Mouse (Mus musculus) testis, adult 2 months (tissue): ENCODE data around the gene Eif2ak2. TPM values are rescaled to one million over a fixed set of nuclear protein-coding genes. Genes with fewer than 3 reads are reported as not detected.
A peak's percentile ranks its signal among the peaks of the same experiment; 100 is the strongest.

ENCODE experiments used
- H3K27ac ChIP-seq: fragments of 200-500 bp; 2 replicates; pipeline ENCODE4 v1.5.1; 2012; ENCODE audit warnings: low read depth, low read length; ENCODE audit not compliant: control insufficient read depth, insufficient read depth
- H3K27me3 ChIP-seq: fragments of 200-500 bp; 2 replicates; pipeline ENCODE4 v1.6.1; 2012; ENCODE audit warnings: mild to moderate bottlenecking, low read length, moderate library complexity; ENCODE audit not compliant: control insufficient read depth, insufficient read depth
- H3K36me3 ChIP-seq: fragments of 200-500 bp; 2 replicates; pipeline ENCODE4 v1.6.1; 2012; ENCODE audit warnings: mild to moderate bottlenecking, low read length; ENCODE audit not compliant: control insufficient read depth, insufficient read depth
- H3K4me1 ChIP-seq: fragments of 200-500 bp; 2 replicates; pipeline ENCODE4 v1.6.1; 2012; ENCODE audit warnings: low read length; ENCODE audit not compliant: control insufficient read depth, insufficient read depth
- H3K4me3 ChIP-seq: fragments of 200-500 bp; 2 replicates; pipeline ENCODE4 v1.5.1; 2012; ENCODE audit warnings: low read depth, mild to moderate bottlenecking, low read length, moderate library complexity, mixed read lengths; ENCODE audit not compliant: control insufficient read depth
- CTCF ChIP-seq: fragments of 200-500 bp; IDR thresholded peaks from 2 replicates; pipeline ENCODE4 v1.5.1; 2012; ENCODE audit warnings: low read depth, mild to moderate bottlenecking, inconsistent platforms, low read length, moderate library complexity; ENCODE audit not compliant: control insufficient read depth, insufficient read depth, insufficient replicate concordance
- POLR2A ChIP-seq: fragments of 200-500 bp; IDR thresholded peaks from 2 replicates; pipeline ENCODE4 v1.6.1; 2012; ENCODE audit warnings: low read depth, mild to moderate bottlenecking, inconsistent platforms, low read length, moderate library complexity; ENCODE audit not compliant: control insufficient read depth
- polyA plus RNA-seq: library from polyadenylated mRNA; depleted of rRNA; stranded (reverse); fragments of >200 nt; gene quantifications from 2 replicates; pipeline ENCODE4 v1.2.3, GENCODE M21; 2012

Eif2ak2 gene
- polyA plus RNA-seq, 1 experiment, result 4.1 TPM

DNA sequence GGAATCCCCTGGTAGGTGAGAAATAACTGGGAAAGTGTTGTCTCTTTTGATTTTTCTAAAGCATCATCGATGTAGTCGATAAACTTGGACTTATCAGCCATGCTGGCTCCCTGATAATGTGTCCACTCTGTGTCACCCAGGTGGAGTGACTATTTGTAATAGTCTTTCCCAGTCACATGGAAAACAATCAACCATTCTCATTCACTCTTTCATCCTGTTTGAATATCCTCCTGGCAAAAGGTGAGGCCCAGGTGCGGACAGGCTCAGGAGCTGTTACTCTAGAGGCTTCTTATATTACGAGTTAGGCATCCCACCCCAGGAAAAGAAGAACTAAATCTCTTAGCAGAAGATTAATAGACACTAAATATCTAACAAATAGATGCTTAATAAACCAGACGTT lies 24.5 kb upstream of the Eif2ak2 start, which contains the start of gene Sult6b1:
Sult6b1 (minus strand) TSS at position 101 of the 400 bp plus-strand sequence.
- peaks cover 9% of the 10 kb centered on the region for H3K4me1 ChIP-seq
- H3K4me3 ChIP-seq, result no peak within 1 kb of the TSS
- no peak within 1 kb of the TSS for H3K27ac ChIP-seq
- TF ChIP-seq POLR2A (no peak), CTCF (no peak)
- no peaks in the 10 kb centered on the region for H3K27me3 ChIP-seq
- no peaks in the 10 kb centered on the region for H3K36me3 ChIP-seq

DNA sequence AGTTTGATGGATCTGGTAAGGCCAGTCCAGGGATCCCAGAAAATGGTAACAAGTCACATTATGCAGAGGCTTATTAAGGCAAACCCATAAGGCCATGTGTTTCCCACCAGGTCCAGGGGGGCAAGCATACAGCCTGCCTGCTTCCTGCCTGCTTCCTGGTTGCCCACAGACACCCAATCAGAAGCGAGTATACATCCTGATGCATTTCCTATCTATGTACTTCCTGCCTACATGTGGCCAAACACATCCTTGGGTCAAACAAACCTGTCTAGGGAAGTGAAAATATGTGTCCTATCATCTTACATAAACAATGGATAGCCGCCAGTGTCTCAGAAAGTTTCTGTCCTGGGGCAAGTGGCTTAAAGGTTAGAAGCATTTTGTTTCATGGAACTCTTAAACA lies 20.8 kb upstream of the Eif2ak2 start:
- Histone ChIP-seq H3K27ac (no peak overlapping the region), H3K4me1 (peaks cover 9% of the 10 kb centered on the region), H3K27me3 (no peaks in the 10 kb centered on the region), H3K4me3 (no peak overlapping the region), H3K36me3 (no peaks in the 10 kb centered on the region)
- TF ChIP-seq CTCF (no peak), POLR2A (no peak)

DNA sequence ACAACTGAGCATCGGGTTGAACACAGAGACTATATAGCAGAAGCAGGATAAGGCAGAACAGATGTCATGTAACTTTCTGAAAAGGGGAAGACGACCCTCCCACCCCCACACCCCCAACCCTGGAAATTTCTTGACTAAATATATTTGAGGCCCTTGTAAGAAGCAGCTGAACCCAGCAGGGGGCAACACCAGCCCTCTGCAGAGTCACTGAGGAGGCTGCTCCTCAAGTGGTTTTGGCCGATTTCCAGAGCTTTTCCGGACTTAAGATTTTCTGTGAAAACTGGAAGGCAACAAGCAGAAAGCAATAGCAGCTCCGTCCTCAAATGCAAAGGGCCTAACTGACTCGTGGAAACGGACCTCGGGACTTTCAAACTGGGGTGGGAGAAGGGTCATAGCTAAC lies 13.0 kb upstream of the Eif2ak2 start:
- Histone ChIP-seq H3K27me3 (no peaks in the 10 kb centered on the region), H3K4me1 (peaks cover 2% of the 10 kb centered on the region), H3K4me3 (peak overlapping the region; percentile 16; the same call in 1 of the 2 replicates), H3K27ac (no peak overlapping the region), H3K36me3 (no peaks in the 10 kb centered on the region)
- TF ChIP-seq CTCF, result peak; percentile 30; the same call in 1 of the 2 replicates
- TF ChIP-seq POLR2A, result no peak

DNA sequence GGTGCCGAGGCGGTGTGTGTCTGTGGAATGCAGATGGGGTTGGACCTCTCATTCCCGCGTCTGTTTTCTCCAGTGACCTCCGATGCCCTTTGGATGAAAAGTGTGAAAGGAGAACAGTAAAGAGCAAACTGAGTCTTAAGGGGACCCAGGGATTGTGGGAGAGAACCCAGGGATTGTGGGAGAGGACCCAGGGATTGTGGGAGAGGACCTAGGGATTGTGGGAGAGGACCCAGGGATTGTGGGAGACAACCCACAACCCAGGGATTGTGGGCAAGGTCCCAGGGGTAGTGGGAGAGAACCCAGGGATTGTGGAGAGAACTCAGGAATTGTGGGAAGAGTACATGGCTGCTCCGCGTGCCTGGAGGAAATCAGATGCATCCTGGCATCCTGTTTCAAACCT lies 12.6 kb upstream of the Eif2ak2 start:
- no peaks in the 10 kb centered on the region for H3K27me3 ChIP-seq
- no peak overlapping the region for H3K27ac ChIP-seq
- no peaks in the 10 kb centered on the region for H3K36me3 ChIP-seq
- peaks cover 2% of the 10 kb centered on the region for H3K4me1 ChIP-seq
- TF ChIP-seq POLR2A, result no peak
- H3K4me3 ChIP-seq, result no peak overlapping the region

DNA sequence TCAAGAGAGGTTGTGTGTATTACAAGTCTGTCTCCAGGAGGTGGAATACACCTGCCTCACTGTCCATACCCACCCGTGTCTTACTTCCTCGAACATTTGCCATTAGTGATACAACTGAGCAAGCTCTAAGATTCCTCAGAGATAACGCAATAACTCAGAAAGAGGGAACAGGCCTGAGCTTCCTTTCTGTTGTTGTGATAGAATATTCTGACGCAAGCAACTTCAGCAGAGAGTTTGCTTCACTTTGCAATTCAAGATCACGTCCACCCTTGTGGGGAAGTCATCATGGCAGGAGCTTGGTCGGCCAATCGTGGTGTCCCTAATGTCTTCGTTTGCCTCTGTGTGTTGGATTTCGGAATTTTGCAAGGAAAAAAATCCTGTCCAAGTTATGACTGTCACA lies 8.6 kb upstream of the Eif2ak2 start:
- Histone ChIP-seq H3K36me3 (no peaks in the 10 kb centered on the region), H3K27me3 (no peaks in the 10 kb centered on the region), H3K4me3 (no peak overlapping the region), H3K27ac (no peak overlapping the region), H3K4me1 (peaks cover 2% of the 10 kb centered on the region)
- TF ChIP-seq POLR2A, result no peak
- no peak for TF ChIP-seq CTCF

DNA sequence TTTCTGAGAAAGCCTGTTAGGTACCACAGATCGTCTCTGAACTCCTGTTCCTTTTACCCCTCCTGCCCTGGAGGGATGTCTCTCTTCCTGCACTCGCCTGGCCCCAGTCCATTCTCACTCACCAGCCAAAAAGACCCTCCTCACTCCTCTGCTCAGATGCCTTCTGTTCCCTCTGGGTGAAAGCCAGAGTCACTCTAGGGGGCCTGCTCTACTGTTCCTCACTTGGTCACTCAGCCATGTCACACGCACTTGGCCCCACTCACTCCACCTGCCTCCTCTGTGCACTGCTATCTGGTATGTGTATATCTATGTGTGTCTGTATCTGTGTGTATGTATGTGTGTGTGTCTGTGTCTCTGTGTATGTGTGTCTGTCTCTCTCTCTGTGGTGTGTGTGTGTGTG lies 6.8 kb upstream of the Eif2ak2 start:
- H3K27me3 ChIP-seq, result no peaks in the 10 kb centered on the region
- no peaks in the 10 kb centered on the region for H3K36me3 ChIP-seq
- TF ChIP-seq POLR2A (no peak), CTCF (no peak)
- H3K27ac ChIP-seq, result no peak overlapping the region
- no peak overlapping the region for H3K4me3 ChIP-seq
- H3K4me1 ChIP-seq, result no peaks in the 10 kb centered on the region

DNA sequence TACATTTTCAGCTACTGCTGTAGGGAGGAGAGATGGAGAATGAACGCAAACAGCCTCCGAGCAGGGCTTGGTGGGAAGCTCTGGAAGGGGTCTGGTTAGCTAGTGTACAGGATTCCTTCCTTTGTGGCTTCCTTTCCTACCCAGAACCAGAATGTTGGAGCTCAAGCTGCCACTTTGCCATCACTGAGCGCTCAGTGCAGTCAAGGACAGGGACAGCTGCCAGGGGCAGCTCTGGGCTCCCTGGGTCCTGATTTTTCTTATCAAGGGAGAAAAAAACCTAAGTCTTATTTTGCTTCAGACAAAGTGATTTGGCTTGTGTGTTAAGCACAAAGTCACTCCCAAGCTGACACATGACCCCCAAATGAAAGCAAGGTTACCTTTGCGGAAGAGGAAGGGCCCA lies 6.2 kb upstream of the Eif2ak2 start:
- TF ChIP-seq POLR2A, result no peak
- TF ChIP-seq CTCF, result no peak
- H3K27ac ChIP-seq, result no peak overlapping the region
- H3K36me3 ChIP-seq, result no peaks in the 10 kb centered on the region
- no peaks in the 10 kb centered on the region for H3K4me1 ChIP-seq
- H3K4me3 ChIP-seq, result no peak overlapping the region
- no peaks in the 10 kb centered on the region for H3K27me3 ChIP-seq
